Mouse (Mus musculus) testis, adult 2 months (tissue): ENCODE results near the gene St6galnac3. TPM values are rescaled to one million over a fixed set of nuclear protein-coding genes. Genes with fewer than 3 reads are reported as not detected.

Experiments
- H3K27ac ChIP-seq: fragments of 200-500 bp; 2 replicates; pipeline ENCODE4 v1.5.1; 2012; ENCODE audit warnings: low read depth, low read length; ENCODE audit not compliant: control insufficient read depth, insufficient read depth
- H3K27me3 ChIP-seq: fragments of 200-500 bp; 2 replicates; pipeline ENCODE4 v1.6.1; 2012; ENCODE audit warnings: mild to moderate bottlenecking, low read length, moderate library complexity; ENCODE audit not compliant: control insufficient read depth, insufficient read depth
- H3K36me3 ChIP-seq: fragments of 200-500 bp; 2 replicates; pipeline ENCODE4 v1.6.1; 2012; ENCODE audit warnings: mild to moderate bottlenecking, low read length; ENCODE audit not compliant: control insufficient read depth, insufficient read depth
- H3K4me1 ChIP-seq: fragments of 200-500 bp; 2 replicates; pipeline ENCODE4 v1.6.1; 2012; ENCODE audit warnings: low read length; ENCODE audit not compliant: control insufficient read depth, insufficient read depth
- H3K4me3 ChIP-seq: fragments of 200-500 bp; 2 replicates; pipeline ENCODE4 v1.5.1; 2012; ENCODE audit warnings: low read depth, mild to moderate bottlenecking, low read length, moderate library complexity, mixed read lengths; ENCODE audit not compliant: control insufficient read depth
- CTCF ChIP-seq: fragments of 200-500 bp; IDR thresholded peaks from 2 replicates; pipeline ENCODE4 v1.5.1; 2012; ENCODE audit warnings: low read depth, mild to moderate bottlenecking, inconsistent platforms, low read length, moderate library complexity; ENCODE audit not compliant: control insufficient read depth, insufficient read depth, insufficient replicate concordance
- POLR2A ChIP-seq: fragments of 200-500 bp; IDR thresholded peaks from 2 replicates; pipeline ENCODE4 v1.6.1; 2012; ENCODE audit warnings: low read depth, mild to moderate bottlenecking, inconsistent platforms, low read length, moderate library complexity; ENCODE audit not compliant: control insufficient read depth
- polyA plus RNA-seq: library from polyadenylated mRNA; depleted of rRNA; stranded (reverse); fragments of >200 nt; gene quantifications from 2 replicates; pipeline ENCODE4 v1.2.3, GENCODE M21; 2012

St6galnac3 gene
- polyA plus RNA-seq, 1 experiment, result 2.2 TPM

DNA sequence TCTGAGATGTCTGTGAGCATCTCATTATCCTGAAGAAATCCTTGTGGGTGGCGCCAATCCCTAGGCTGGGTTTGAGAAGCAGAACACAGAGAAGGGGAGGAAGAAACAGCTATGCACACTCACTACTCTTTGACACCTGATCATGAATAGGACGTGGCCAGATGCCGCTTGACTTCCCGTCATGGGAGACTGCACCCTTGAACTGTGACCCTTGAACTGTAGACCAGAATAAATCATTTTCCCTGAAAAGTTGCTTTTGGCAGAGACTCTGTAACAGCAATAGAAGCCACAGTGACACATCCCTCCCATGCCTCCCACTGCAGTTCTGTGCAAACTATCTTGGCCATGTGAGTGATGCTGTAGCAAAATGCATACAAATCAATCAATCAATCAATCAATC, 267.3 kb downstream of the St6galnac3 start:
- TF ChIP-seq CTCF (no peak), POLR2A (no peak)
- no peaks in the 10 kb centered on the region for H3K4me1 ChIP-seq
- no peaks in the 10 kb centered on the region for H3K36me3 ChIP-seq
- no peak overlapping the region for H3K27ac ChIP-seq
- H3K4me3 ChIP-seq, result no peak overlapping the region
- no peaks in the 10 kb centered on the region for H3K27me3 ChIP-seq

DNA sequence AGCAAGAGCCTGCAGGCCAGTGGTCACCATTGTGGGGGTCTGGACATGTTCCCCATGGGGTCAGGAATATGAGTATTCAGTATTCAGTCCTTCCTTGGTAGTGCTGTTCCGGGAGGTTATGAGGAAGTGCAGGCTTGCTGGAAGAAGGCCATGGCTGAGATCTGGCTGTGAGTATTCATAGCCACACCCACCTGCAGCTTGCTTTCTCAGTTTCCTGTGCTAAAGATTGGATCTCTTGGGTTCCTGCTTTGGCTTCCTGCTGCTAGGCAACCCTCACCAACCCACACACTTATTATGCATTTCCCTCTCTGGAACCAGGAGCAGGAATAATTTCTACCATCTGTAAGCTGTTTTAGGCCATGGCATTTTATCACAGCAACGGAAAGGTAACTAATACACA, 267.8 kb downstream of the St6galnac3 start:
- Histone ChIP-seq H3K27ac (no peak overlapping the region), H3K36me3 (no peaks in the 10 kb centered on the region), H3K4me3 (no peak overlapping the region), H3K27me3 (no peaks in the 10 kb centered on the region), H3K4me1 (no peaks in the 10 kb centered on the region)
- TF ChIP-seq CTCF, result no peak
- no peak for TF ChIP-seq POLR2A

- Histone ChIP-seq H3K27ac (no peak overlapping the region), H3K27me3 (no peaks in the 10 kb centered on the region), H3K4me1 (no peaks in the 10 kb centered on the region), H3K36me3 (no peaks in the 10 kb centered on the region), H3K4me3 (no peak overlapping the region)
- TF ChIP-seq POLR2A, result no peak
- no peak for TF ChIP-seq CTCF
Measured at GRCm38 (mm10) chr3:153456227-153456626, 268.7 kb downstream of the St6galnac3 start.

- Histone ChIP-seq H3K27ac (no peak overlapping the region), H3K27me3 (no peaks in the 10 kb centered on the region), H3K4me1 (no peaks in the 10 kb centered on the region), H3K36me3 (no peaks in the 10 kb centered on the region), H3K4me3 (no peak overlapping the region)
- TF ChIP-seq POLR2A (no peak), CTCF (no peak)
Measured at GRCm38 (mm10) chr3:153453127-153454049, 271.6 kb downstream of the St6galnac3 start.

DNA sequence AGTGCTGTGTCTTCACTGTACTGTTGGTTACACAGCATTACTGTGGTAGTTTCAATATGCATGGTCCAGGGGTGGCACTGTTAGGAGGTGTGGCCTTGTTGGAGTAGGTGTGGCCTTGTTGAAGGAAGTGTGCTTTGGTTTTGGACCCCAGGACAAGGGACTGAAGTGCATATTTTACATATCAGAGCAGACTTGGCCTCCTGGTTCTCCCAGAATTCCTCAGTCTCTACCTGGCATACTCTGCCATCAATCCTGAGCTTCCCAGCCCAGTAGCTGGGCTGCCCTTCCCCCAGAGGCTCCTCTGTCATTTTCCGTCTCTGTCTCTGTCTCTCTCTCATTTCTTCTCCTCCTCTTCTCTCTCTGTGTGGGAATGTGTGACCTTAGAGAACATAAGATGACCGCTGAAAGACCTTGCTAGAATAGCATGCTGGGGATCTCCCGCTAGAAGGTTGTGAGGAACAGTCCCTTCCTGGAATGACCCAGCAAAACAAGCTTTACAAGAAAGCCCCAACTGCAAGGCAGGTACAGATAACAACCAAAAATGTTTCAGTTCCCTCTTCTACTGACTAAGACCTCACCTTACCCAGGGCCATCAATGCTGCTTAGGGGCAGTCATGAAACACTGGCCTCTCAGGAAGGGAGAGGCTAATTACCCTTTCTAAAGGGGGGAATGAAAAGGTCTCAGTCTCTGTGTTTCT, 272.5 kb downstream of the St6galnac3 start:
- Histone ChIP-seq H3K4me3 (no peak overlapping the region), H3K36me3 (no peaks in the 10 kb centered on the region), H3K27ac (no peak overlapping the region), H3K27me3 (no peaks in the 10 kb centered on the region), H3K4me1 (no peaks in the 10 kb centered on the region)
- TF ChIP-seq POLR2A, result no peak
- no peak for TF ChIP-seq CTCF

- Histone ChIP-seq H3K27me3 (no peaks in the 10 kb centered on the region), H3K27ac (no peak overlapping the region), H3K4me1 (no peaks in the 10 kb centered on the region), H3K36me3 (no peaks in the 10 kb centered on the region), H3K4me3 (no peak overlapping the region)
- no peak for TF ChIP-seq POLR2A
Measured at GRCm38 (mm10) chr3:153441329-153441728, 283.6 kb downstream of the St6galnac3 start.

- no peak for TF ChIP-seq POLR2A
- TF ChIP-seq CTCF, result no peak
- Histone ChIP-seq H3K4me3 (no peak overlapping the region), H3K36me3 (no peaks in the 10 kb centered on the region), H3K27ac (no peak overlapping the region), H3K4me1 (no peaks in the 10 kb centered on the region), H3K27me3 (no peaks in the 10 kb centered on the region)
Measured at GRCm38 (mm10) chr3:153436076-153437021, 288.6 kb downstream of the St6galnac3 start.
